Mouse (Mus musculus): ENCODE results near the gene Hrh2.
A peak's percentile ranks its signal among the peaks of the same experiment; 100 is the strongest.

Gene Hrh2

DNA sequence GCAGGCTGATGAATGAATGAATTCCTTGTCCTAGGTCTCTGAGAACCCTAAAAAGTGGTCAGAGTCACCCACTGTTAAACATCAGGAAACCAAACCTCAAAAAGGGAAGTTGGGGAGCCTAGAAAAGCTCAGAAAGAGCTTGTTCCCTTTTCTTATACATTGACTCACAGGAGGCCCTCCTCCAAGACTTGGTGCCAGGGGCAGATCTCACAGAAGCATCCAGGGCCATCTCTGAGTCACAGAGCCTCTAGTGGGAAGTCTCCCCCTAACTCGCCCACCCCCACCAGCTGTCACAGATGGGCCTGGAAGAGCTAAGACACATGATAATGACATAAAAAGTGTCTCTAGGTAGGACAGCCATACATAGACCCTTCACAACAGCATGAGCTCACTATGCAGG lies 26.4 kb downstream of the Hrh2 start:
- DNase-seq (ENCODE audit: low spot score) = no peak

DNA sequence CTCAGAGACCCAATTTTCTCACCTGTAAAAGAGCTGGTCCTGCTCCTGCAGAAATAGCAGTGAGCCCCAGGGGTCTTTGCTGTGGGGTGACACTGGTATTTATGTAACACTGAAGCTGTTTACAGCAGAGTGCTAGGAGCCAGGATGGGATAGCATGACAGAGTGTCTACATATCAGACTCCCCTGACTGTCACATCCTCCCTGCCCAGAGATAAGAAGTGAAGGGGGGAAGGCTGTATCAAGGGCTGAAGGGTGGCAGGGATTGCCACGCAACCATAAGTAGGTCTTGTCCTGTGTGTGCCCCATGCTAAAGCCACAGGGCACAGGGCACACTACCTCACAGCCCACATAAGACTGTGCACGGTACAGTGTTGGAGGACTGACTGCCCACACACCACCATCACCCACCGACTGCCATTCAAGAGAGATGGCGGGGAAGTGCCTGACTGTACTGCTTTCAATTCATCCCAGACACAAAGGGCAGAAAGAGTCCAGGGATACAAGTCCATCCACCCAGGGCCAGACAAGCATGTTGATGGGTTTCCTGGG lies 29.8 kb downstream of the Hrh2 start:
- no peak for DNase-seq (ENCODE audit: low spot score)

DNA sequence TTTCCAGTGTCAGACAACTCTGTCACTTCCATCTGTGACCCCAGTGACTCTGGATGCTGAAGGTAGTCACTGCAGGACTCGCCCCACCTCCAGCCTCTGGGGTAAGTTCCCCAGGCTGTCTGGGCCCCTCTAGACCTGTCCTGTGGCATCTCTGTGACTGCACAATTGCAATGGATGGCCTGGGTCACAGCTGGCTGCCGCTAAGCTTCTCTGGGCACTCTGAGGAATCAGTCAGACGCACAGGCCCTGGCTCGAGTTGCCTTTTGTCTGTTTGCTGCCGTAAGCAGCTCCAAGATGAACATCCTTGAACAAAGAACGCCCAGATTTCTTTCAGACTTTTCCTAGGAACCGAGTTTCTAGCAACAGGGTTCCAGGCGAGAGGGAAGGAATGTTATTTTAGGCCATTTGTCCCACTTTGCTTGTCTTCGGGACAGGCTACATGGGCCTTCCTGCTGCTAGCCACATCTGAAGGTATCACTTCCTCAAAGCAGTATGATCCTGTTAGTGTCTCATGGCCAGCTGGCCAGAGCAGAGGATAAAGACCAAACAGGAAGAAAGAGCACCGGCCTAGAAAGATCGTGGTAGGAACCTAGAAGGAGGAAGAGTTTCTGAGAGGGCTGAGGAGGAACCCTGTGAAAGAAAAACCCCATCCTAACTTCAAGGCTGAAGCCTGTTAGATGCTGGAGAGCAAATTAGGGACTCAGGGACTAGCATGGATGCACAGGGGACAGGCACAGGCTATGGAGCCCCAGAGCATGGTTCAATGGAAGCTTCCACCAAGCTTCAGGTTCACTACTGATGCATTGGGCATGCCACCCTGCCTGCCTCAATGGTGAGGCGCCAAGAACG lies 31.2 kb downstream of the Hrh2 start:
- no peak for DNase-seq (ENCODE audit: low spot score)

DNA sequence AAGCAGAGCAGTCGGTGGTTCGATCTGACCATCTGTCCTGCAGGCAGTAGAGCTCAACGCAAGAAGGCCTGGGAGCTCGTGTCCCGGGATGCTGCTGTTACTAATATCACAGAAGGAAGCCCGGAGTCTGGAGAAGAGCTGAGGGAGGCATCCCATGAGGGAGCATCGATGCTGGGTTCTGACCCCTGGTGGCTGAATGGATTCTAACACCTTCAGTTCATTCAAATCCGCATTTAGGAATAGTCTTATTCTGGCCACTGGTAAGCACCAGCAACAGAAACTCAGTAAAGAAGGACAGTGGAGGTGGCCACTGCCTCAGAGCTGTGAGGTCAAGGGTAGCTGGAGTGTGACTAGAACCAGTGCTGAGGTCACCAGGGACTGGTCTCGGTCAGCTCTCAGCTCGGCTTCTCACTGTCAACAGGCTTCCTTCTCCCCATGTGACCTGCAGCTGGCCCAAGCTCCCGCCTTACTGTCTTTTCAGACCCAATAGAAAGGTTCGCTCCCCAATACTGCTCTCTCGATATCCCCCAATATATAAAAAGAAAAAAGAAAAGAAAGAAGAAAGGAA lies 36.1 kb downstream of the Hrh2 start:
- no peak for DNase-seq (ENCODE audit: low spot score)

DNA sequence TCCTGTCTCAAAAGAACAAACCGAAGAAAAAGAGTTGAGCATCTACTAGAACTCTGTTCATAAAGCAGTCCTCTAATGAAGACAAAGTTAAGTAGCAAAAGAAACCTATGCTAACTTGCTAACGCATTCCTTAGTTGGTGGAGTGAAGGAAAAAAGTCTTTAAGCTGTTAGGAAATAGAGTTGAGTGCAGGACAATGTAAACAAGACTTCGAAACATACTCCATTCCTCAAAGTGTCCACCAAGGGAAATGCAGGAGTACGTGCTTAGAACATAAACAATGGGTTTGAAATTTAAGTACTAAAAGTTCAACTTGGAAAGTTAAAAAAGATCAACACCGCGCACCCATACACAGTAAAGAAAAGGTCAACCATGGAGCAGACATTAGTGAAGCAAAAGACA lies 38.2 kb downstream of the Hrh2 start:
- no peak for DNase-seq (ENCODE audit: low spot score)

DNA sequence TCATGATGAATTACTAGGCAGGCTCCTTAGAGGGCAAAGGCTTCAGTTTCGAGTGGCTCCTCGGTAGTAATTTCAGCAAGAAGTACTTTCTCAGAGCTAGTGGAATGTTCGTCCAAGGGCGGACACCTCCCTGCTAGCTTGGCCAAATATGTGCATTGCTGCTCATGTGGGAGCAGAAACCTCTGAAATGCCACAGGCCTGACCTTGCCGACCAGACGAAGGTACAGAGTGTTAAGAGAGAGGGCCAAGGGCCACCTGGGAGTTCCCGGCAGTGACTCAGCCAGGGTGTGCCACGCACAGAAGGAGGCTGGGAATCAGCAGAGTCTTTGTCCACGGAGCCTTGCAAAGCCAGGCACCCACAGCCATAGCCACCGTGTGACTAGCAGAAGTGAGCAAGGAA lies 39.9 kb downstream of the Hrh2 start:
- DNase-seq (ENCODE audit: low spot score) = no peak

DNA sequence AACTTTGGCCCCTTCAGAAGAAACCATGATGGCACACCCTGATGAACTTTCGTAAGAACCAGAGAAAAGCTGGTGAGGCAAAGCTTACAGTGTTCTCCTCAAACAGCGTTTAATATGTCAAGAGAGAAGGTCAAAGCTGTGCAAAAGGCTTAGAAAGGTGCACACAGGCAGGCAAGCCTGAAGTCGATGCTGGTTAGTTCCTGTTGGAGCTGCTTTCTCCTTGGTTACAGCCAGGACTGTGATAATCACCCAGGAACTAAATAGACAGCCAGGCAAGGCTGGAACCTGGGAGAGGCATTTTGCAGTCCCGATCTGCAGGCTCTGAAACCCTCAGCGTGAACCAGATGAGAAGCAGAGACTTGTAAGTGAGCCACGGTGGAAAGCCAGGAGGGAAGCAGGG lies 45.6 kb downstream of the Hrh2 start:
- no peak for DNase-seq (ENCODE audit: low spot score)

DNA sequence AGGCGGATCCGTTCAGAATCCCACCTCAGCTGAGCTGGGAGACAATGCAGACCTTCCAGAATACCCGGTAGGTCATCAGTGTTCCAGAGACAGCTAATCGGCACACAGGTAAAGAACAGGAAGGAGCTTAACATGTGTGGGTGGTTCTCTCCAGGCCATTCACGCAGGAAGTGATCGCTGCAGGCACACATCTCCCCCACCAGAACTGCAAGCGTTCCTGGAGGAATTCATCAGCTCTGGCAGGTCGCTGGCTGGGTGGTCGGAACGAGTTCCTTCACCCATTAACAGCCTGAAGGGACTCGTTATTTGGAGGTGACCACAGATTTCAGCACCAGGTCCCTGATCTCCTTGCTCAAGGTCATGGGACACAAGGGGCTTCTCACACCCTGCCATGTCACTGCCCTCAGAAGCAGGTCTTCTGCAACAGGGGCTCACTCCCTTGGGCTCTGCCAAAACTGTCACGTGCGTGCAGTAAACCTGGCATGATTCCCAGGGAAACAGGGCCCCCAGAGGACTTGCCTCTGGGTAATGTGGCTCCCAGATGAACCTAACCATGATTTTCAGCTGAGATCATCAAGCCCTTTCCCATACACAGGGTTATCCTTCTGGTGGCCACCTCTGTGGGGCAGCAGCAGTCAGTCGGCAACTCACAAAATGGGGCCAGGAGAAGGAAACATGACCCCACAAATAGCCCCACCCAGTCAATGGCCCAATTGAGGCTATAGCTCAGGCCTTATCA lies 46.8 kb downstream of the Hrh2 start:
- no peak for DNase-seq (ENCODE audit: low spot score)

DNA sequence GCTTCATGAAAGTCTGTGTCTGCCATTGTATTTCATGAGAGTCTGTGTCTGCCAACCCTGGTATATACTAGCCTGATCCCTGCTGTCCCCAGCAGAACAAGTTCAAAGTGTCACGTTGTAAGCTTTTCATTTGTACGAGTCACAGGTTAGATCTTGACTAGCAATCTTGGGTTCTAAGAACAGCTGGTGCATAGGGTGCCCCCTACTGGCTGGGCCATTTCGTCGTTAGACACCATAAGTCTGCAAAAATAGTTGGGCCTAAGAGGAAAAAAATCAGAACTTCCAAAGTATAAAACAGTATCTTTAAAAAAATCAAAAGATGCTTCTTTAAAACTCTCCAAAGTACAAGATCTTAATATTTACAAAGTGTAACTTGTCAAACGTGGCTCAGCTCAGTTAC lies 50.5 kb downstream of the Hrh2 start:
- no peak for DNase-seq (ENCODE audit: low spot score)

DNA sequence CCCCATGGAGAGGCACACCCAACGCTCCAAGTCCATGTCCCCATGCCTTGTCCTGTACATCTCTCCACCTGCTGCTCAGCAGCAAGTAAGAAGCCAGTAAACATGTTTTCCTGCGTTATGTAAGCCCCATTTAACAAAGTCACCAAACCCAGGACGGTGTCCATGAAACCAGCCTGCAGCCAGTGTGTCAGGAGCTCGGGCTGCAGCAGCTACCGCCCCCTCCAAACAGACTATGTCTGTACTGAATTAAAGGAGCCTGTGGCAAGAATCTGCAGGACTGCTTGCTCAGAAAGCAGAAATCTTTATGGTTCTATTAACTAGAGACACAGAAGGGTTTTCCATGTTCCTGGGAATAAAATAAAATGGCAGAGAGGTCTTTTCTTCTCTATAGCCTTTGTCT lies 53.3 kb downstream of the Hrh2 start:
- no peak for DNase-seq (ENCODE audit: low spot score)

DNA sequence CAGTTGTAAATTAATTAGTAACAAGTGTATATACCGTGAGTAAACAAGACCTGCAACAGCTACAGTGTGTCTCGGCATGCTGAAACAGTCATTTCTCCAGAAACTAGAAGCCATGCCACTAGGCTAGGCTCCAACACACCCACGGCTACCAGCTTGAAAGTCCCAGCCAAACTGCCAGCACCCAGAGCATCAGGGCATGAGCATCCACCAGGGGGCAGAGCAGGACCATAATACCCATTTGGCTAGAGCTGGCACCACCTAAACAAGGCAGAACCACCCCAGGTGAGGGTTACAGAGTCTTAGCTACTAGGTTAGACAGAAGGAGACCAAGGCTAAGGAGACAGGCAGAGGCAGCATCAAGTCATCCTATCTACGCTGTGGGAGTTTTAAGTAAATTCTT lies 55.6 kb downstream of the Hrh2 start:
- DNase-seq (ENCODE audit: low spot score) = peak; percentile 15

DNA sequence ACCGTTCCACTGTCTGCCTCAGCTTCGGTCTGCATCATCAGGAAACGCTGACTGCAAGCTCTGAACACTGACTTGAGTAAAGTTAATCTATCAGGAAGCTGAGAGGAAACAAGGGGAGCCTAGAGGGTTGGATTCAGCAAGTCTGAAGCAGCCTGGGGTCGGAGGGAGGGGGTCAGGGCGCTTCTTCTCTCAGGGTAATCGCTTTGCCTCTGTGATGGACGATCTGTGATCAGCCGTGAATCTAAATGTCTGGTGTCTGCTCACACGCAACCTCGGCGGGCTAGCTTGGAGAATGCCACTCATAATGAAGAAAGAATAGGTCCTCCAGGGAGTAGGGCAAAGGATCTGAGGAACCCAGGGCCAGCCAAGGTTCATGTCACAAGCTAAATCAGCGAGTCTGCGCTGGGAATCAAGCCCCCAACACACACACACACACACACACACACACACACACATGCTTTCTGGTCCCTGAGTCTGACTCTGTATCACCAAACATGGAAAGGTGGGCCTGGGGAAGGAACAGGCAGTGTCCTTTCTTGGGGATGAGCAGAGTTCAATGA lies 56.6 kb downstream of the Hrh2 start:
- no peak for DNase-seq (ENCODE audit: low spot score)

DNA sequence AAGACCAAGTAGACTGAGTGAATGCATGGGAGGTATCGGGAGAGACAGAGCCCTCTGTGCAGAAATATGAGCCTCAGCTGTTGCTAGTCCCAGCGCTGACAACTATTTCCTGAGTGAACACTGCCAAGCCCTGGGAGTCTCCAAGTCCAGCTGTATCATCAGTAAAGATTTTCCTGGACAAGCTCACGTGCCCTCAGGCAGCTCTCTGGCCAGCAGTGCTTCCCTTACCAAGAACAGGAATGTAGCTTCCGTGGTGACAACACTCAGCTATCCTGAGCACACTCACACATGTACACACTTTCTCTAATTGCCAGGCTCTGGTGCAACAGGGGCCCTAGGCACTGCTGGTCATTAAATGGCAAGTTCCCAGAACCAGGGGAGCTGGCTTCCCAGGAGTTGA lies 57.1 kb downstream of the Hrh2 start:
- no peak for DNase-seq (ENCODE audit: low spot score)

DNA sequence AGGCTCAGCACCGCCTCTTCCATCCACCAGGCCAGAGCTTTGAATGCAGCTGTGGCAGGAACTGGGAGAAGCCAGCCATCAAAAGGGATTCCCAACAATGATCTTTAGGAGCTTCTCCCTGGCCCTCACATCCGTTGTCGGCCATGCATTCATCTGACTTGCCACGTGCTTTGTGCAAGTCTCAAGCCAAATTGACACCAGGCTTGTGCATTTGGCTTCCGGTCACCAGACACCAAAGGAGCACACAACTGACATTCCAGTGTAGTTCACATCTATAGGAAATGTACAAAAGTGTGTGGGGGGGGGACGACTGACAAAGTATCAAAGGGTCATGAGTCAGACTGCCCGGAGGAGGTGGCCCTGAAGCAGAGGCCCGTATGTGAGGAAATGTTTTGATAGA lies 58.4 kb downstream of the Hrh2 start:
- no peak for DNase-seq (ENCODE audit: low spot score)

DNA sequence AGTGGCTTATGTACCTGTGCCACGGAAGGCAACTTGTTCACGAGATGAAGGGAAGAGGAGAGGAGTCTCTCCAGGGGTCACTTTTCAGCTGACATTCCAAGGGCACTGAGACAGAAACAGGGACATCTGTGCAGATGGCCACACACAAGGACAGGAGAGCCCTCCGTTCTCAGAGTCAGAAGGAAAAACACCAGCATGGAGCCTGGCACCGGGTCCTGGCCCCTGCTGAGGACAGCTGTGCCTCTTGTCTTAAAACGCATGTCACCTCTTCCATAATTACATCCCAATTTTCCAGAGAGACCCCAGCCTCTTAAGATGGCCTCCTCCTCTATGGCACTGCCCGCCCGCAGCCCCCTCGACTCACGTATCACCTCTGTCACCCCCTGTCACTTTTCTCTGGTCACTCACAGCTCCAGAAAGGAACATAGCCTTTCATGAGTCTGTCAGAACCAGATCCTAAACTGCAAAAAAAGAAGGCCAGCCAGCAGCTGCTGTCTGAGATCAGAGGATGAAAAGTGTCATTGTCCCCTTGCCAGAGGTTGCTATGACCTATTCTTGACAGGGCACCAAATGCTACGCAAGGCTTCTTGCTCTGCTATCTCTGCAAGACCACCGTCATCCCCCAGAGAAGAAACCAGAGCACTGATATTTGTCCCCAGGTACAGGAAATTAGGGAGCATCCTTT lies 59.8 kb downstream of the Hrh2 start:
- DNase-seq (ENCODE audit: low spot score) = no peak

DNA sequence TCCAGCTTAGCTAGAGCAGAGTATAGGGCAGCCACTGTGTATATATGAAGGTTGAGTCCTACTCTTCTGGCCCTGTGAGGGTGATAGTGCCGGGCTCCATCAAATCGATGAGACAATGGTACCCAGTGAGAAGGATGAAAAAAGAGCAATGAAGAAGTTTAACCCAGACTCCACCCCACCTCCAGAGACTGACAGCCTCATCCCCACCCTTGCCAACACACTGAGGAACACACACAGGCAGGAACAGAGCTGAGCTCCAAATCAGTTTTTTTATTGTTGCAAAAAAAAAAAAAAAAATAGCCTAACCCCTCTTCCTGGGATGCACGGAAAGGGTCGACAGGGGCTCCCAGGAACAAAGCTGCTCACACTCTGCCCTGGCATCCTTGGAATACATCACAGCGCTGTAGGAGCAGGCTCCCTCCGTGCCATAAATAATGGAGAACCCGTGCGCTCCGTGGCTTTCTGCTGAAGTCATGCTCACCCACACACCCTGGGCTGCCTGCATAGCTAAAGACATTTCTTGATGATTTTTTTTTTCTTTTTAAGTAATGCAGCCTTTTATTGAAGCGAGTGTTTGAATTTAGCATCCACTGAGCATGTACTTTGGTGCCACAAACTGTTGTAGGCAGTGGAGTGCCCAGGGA lies 65.8 kb downstream of the Hrh2 start:
- no peak for DNase-seq (ENCODE audit: low spot score)

DNA sequence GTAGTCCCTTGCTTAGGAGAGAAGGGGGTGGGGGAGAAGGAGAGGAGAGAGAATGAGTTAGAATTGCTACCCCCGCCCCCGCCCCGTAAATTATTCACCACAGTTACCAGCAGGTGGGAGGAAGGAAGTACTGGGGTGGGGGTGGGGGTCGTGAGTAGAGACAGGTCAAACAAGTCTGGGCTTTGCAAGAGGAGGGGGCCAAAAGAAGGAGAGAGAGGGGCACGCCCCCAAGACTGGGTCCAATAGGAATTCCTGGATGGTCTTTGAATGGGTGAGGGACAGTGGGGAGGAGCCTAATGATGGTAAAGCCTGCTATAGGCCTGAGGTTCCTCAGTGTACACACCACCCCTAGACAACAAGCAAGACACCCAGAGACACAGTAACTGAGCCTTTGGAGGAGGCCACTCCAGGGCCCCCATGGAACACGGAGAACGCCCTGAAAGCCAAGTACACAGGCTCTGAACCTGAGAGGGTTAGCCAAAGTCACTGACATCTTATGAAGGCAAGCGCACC lies 66.4 kb downstream of the Hrh2 start:
- no peak for DNase-seq (ENCODE audit: low spot score)

DNA sequence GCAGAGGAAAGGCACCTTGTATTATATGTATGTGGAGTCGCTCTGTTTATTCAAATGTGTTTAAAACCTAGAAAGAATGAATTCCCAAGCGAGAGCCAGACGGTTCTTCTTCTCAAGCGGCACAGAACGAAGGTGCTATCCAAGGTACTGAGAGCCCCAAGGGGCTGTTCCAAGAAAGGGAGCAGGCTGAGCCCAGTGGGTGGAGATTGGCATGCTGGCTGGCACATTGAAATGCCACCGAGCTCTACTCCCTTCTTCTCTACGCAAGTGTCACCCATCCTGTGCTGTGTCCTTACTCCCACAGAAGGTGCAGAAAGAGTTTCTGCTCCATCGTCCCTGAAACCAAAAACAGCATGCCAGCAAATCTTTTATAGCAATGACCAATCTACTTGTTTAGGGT lies 68.4 kb downstream of the Hrh2 start:
- DNase-seq (ENCODE audit: low spot score) = no peak

DNA sequence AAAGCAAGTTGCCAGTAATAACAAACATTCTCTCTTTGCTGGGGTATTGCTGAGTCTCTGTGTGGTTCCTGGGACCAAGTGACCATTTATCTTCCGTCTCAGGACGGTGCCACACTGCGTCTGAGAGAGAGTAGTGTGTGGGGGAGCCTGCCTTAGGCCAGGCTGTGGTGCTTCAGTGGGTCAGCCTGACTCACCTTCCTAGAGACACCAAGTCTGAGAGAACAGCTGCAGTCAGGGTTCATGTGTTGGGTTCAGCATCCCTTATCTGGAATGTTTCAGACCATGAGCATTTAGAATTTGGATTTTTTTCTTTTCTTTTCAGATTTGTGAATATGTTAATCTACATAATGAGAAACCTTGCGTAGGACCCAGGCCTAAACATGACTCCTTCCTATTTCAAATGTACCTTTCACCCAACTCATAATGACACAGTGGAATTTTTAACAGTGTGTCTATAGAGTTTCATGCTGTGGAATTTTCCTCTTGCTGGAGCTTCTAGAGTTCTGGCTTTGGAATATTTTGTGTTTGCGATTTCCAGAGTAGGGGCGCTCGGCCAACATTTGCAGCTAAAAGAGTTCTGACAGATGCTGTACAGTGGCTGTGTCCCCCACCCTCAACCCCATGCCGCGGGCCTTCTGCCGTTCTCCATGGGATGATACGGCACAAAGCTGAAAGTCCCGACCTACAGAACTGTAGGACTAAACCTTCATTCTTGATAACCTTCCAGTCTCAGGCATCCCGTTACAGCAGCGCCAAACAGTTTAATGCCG lies 71.0 kb downstream of the Hrh2 start:
- no peak for DNase-seq (ENCODE audit: low spot score)

DNA sequence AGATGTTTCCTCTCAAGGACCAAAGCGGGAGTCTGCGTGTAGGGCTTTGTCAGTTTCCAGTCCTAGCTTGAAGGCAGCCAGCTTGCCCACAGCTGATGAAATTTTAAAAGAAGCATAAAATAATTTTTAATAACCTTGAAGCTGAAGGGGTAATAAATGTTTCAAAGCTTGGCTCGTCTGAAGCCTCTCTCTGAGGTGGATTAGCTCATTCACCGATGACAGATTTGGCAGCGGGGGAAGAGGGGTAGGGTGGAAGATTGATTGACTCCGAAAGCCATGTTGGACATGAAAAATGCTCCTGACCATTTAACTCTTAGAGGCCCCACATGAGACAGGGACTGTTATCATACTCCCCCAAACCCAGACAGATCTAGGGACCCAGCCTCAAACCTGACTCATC lies 71.7 kb downstream of the Hrh2 start:
- no peak for DNase-seq (ENCODE audit: low spot score)

DNA sequence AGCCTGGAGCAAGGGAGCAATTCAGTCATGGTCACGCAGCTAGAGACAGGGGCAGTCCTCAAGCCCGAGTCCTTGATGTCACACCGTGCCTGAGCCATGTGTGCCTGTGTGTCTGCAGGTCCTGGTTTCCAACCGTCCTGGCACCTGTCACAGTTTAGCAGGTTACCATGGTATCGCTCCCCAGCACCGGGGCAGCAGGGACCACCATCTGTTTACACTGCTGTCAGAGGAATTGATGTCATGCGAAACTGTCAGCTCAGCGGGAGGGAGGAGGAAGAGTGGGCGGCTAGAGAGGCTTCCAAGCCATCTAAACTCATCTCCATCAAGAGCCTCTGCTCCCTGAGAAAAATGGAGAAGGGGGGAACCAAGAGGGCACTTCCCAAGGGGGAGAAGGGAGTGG lies 74.5 kb downstream of the Hrh2 start:
- no peak for DNase-seq (ENCODE audit: low spot score)
